Mouse (Mus musculus): ENCODE measurements around the gene Olfr718-ps1. TPM values are rescaled to one million over a fixed set of nuclear protein-coding genes. Genes with fewer than 3 reads are reported as not detected.
"Not testable (repeated sequence)": the region's sequence is repeated elsewhere in the genome, so short reads cannot be mapped to it uniquely, and the experiment has no call there.

Olfr718-ps1 gene
- polyA plus RNA-seq, 1 experiment from 2014 or later = not detected

- H3K9ac ChIP-seq (replicated peaks; ENCODE audit: low read length) = no peak overlapping the region
- WGBS = 87% methylated on average over 13 of the region's 13 CpGs
- no peaks in the 10 kb centered on the region for H3K4me1 ChIP-seq (ENCODE audit: control insufficient read depth, insufficient read depth, low read length)
- H3K27ac ChIP-seq (replicated peaks; ENCODE audit: low read depth, low read length) = no peak overlapping the region
- DNase-seq (ENCODE audit: low spot score) = no peak
- no peaks in the 10 kb centered on the region for H3K9me3 ChIP-seq (replicated peaks; ENCODE audit: control insufficient read depth, low read length)
- no peaks in the 10 kb centered on the region for H3K27me3 ChIP-seq (ENCODE audit: control insufficient read depth, insufficient read depth, low read length)
- no peak overlapping the region for H3K4me2 ChIP-seq (ENCODE audit: low read depth, low read length)
- no peak for ATAC-seq (replicated peaks; ENCODE audit: insufficient number of reproducible peaks, low FRiP score, low TSS enrichment, low read depth)
- H3K4me3 ChIP-seq (ENCODE audit: low read depth, low read length) = no peak overlapping the region
- H3K36me3 ChIP-seq (replicated peaks; ENCODE audit: control insufficient read depth, insufficient read depth, low read depth, low read length) = no peaks in the 10 kb centered on the region
Measured at GRCm38 (mm10) chr5:143137580-143137979, 9.8 kb downstream of the Olfr718-ps1 start.

- H3K27me3 ChIP-seq (ENCODE audit: control insufficient read depth, insufficient read depth, low read length) = no peaks in the 10 kb centered on the region
- WGBS = 85% methylated on average over 7 of the region's 7 CpGs
- no peak overlapping the region for H3K27ac ChIP-seq (replicated peaks; ENCODE audit: low read depth, low read length)
- no peaks in the 10 kb centered on the region for H3K4me1 ChIP-seq (ENCODE audit: control insufficient read depth, insufficient read depth, low read length)
- H3K36me3 ChIP-seq (replicated peaks; ENCODE audit: control insufficient read depth, insufficient read depth, low read depth, low read length) = no peaks in the 10 kb centered on the region
- no peaks in the 10 kb centered on the region for H3K9me3 ChIP-seq (replicated peaks; ENCODE audit: control insufficient read depth, low read length)
- H3K4me3 ChIP-seq (ENCODE audit: low read depth, low read length) = no peak overlapping the region
- DNase-seq (ENCODE audit: low spot score) (no peak), ATAC-seq (replicated peaks; ENCODE audit: insufficient number of reproducible peaks, low FRiP score, low TSS enrichment, low read depth) (no peak)
- H3K9ac ChIP-seq (replicated peaks; ENCODE audit: low read length) = no peak overlapping the region
- no peak overlapping the region for H3K4me2 ChIP-seq (ENCODE audit: low read depth, low read length)
Measured at GRCm38 (mm10) chr5:143135042-143135441, 12.3 kb downstream of the Olfr718-ps1 start.

GRCm38 (mm10) chr5:143134216-143135010, 13.0 kb downstream of the Olfr718-ps1 start:
- not testable (repeated sequence) for H3K4me2 ChIP-seq (ENCODE audit: low read depth, low read length); ATAC-seq (replicated peaks; ENCODE audit: insufficient number of reproducible peaks, low FRiP score, low TSS enrichment, low read depth); DNase-seq (ENCODE audit: low spot score); H3K27me3 ChIP-seq (ENCODE audit: control insufficient read depth, insufficient read depth, low read length); H3K9ac ChIP-seq (replicated peaks; ENCODE audit: low read length); H3K4me1 ChIP-seq (ENCODE audit: control insufficient read depth, insufficient read depth, low read length); H3K27ac ChIP-seq (replicated peaks; ENCODE audit: low read depth, low read length); H3K36me3 ChIP-seq (replicated peaks; ENCODE audit: control insufficient read depth, insufficient read depth, low read depth, low read length); H3K4me3 ChIP-seq (ENCODE audit: low read depth, low read length); H3K9me3 ChIP-seq (replicated peaks; ENCODE audit: control insufficient read depth, low read length)
- 81% methylated on average over 3 of the region's 6 CpGs for WGBS

GRCm38 (mm10) chr5:143132935-143133514, 14.4 kb downstream of the Olfr718-ps1 start:
- no peaks in the 10 kb centered on the region for H3K36me3 ChIP-seq (replicated peaks; ENCODE audit: control insufficient read depth, insufficient read depth, low read depth, low read length)
- H3K4me2 ChIP-seq (ENCODE audit: low read depth, low read length) = no peak overlapping the region
- no peak overlapping the region for H3K27ac ChIP-seq (replicated peaks; ENCODE audit: low read depth, low read length)
- no peaks in the 10 kb centered on the region for H3K9me3 ChIP-seq (replicated peaks; ENCODE audit: control insufficient read depth, low read length)
- no peak for DNase-seq (ENCODE audit: low spot score)
- ATAC-seq (replicated peaks; ENCODE audit: insufficient number of reproducible peaks, low FRiP score, low TSS enrichment, low read depth) = no peak
- H3K4me3 ChIP-seq (ENCODE audit: low read depth, low read length) = no peak overlapping the region
- H3K27me3 ChIP-seq (ENCODE audit: control insufficient read depth, insufficient read depth, low read length) = no peaks in the 10 kb centered on the region
- no peaks in the 10 kb centered on the region for H3K4me1 ChIP-seq (ENCODE audit: control insufficient read depth, insufficient read depth, low read length)
- no peak overlapping the region for H3K9ac ChIP-seq (replicated peaks; ENCODE audit: low read length)
- WGBS = 76% methylated on average over 13 of the region's 13 CpGs

- Histone ChIP-seq H3K4me2 (ENCODE audit: low read depth, low read length) (no peak overlapping the region), H3K4me3 (ENCODE audit: low read depth, low read length) (no peak overlapping the region), H3K9ac (replicated peaks; ENCODE audit: low read length) (no peak overlapping the region), H3K9me3 (replicated peaks; ENCODE audit: control insufficient read depth, low read length) (no peaks in the 10 kb centered on the region), H3K36me3 (replicated peaks; ENCODE audit: control insufficient read depth, insufficient read depth, low read depth, low read length) (no peaks in the 10 kb centered on the region), H3K4me1 (ENCODE audit: control insufficient read depth, insufficient read depth, low read length) (no peaks in the 10 kb centered on the region), H3K27me3 (ENCODE audit: control insufficient read depth, insufficient read depth, low read length) (no peaks in the 10 kb centered on the region), H3K27ac (replicated peaks; ENCODE audit: low read depth, low read length) (no peak overlapping the region)
- ATAC-seq (replicated peaks; ENCODE audit: insufficient number of reproducible peaks, low FRiP score, low TSS enrichment, low read depth) (no peak), DNase-seq (ENCODE audit: low spot score) (no peak)
- WGBS = 94% methylated on average over 7 of the region's 7 CpGs
Measured at GRCm38 (mm10) chr5:143130342-143130741, 17.0 kb downstream of the Olfr718-ps1 start.

GRCm38 (mm10) chr5:143129101-143129500, 18.3 kb downstream of the Olfr718-ps1 start:
- H3K27ac ChIP-seq (replicated peaks; ENCODE audit: low read depth, low read length) = no peak overlapping the region
- H3K9me3 ChIP-seq (replicated peaks; ENCODE audit: control insufficient read depth, low read length) = no peaks in the 10 kb centered on the region
- H3K4me1 ChIP-seq (ENCODE audit: control insufficient read depth, insufficient read depth, low read length) = no peaks in the 10 kb centered on the region
- no peak overlapping the region for H3K4me3 ChIP-seq (ENCODE audit: low read depth, low read length)
- no peak overlapping the region for H3K4me2 ChIP-seq (ENCODE audit: low read depth, low read length)
- 91% methylated on average over 16 of the region's 16 CpGs for WGBS
- no peak for DNase-seq (ENCODE audit: low spot score)
- H3K36me3 ChIP-seq (replicated peaks; ENCODE audit: control insufficient read depth, insufficient read depth, low read depth, low read length) = no peaks in the 10 kb centered on the region
- no peak for ATAC-seq (replicated peaks; ENCODE audit: insufficient number of reproducible peaks, low FRiP score, low TSS enrichment, low read depth)
- H3K27me3 ChIP-seq (ENCODE audit: control insufficient read depth, insufficient read depth, low read length) = no peaks in the 10 kb centered on the region
- no peak overlapping the region for H3K9ac ChIP-seq (replicated peaks; ENCODE audit: low read length)

GRCm38 (mm10) chr5:143127837-143128236, 19.5 kb downstream of the Olfr718-ps1 start:
- Histone ChIP-seq H3K27ac (replicated peaks; ENCODE audit: low read depth, low read length) (no peak overlapping the region), H3K4me1 (ENCODE audit: control insufficient read depth, insufficient read depth, low read length) (no peaks in the 10 kb centered on the region), H3K27me3 (ENCODE audit: control insufficient read depth, insufficient read depth, low read length) (no peaks in the 10 kb centered on the region), H3K4me3 (ENCODE audit: low read depth, low read length) (no peak overlapping the region), H3K9me3 (replicated peaks; ENCODE audit: control insufficient read depth, low read length) (no peaks in the 10 kb centered on the region), H3K36me3 (replicated peaks; ENCODE audit: control insufficient read depth, insufficient read depth, low read depth, low read length) (no peaks in the 10 kb centered on the region), H3K9ac (replicated peaks; ENCODE audit: low read length) (no peak overlapping the region), H3K4me2 (ENCODE audit: low read depth, low read length) (no peak overlapping the region)
- 85% methylated on average over 8 of the region's 8 CpGs for WGBS
- DNase-seq (ENCODE audit: low spot score) (no peak), ATAC-seq (replicated peaks; ENCODE audit: insufficient number of reproducible peaks, low FRiP score, low TSS enrichment, low read depth) (no peak)

- H3K36me3 ChIP-seq (replicated peaks; ENCODE audit: control insufficient read depth, insufficient read depth, low read depth, low read length) = no peaks in the 10 kb centered on the region
- no peak for ATAC-seq (replicated peaks; ENCODE audit: insufficient number of reproducible peaks, low FRiP score, low TSS enrichment, low read depth)
Measured at GRCm38 (mm10) chr5:143126908-143127307, 20.5 kb downstream of the Olfr718-ps1 start.

More at GRCm38 (mm10) chr5:143126908-143127307, 20.5 kb downstream of the Olfr718-ps1 start:
- Histone ChIP-seq H3K4me3 (ENCODE audit: low read depth, low read length) (no peak overlapping the region), H3K9me3 (replicated peaks; ENCODE audit: control insufficient read depth, low read length) (no peaks in the 10 kb centered on the region), H3K4me1 (ENCODE audit: control insufficient read depth, insufficient read depth, low read length) (no peaks in the 10 kb centered on the region), H3K27ac (replicated peaks; ENCODE audit: low read depth, low read length) (no peak overlapping the region), H3K9ac (replicated peaks; ENCODE audit: low read length) (no peak overlapping the region), H3K4me2 (ENCODE audit: low read depth, low read length) (no peak overlapping the region), H3K27me3 (ENCODE audit: control insufficient read depth, insufficient read depth, low read length) (no peaks in the 10 kb centered on the region)
- 52% methylated on average over 4 of the region's 4 CpGs for WGBS
- DNase-seq (ENCODE audit: low spot score) = no peak
